Mouse (Mus musculus): ENCODE measurements at regions not wholly inside any gene's neighbourhood (a gene's known extent, or its start where the extent isn't known, plus 50 kb on each side); places are given as distances from the start of the nearest gene placed in this dataset.
A peak's percentile ranks its signal among the peaks of the same experiment; 100 is the strongest.
"Not testable (repeated sequence)": the region's sequence is repeated elsewhere in the genome, so short reads cannot be mapped to it uniquely, and the experiment has no call there.

DNA sequence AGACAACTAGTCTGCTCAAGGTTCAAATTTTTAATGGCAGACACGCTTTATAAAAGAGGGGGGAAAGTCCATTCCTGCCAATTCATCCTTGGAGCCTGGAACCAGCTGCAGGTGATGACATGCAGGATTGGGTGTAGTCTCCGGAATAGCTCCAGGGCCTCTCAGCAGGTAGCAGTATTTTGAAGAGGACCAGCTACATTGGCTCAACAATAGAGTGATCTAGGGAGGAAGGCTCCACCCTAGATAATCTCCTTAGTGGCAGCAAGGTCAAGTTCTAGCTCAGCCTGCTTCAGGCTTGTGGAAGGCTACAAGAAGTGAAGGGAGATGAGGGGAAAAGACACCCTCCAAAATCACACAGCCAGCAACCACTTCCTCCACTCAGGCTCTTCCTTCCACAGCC is 1405.1 kb downstream of the 4930444P10Rik start:
- not testable (repeated sequence) for DNase-seq (ENCODE audit: low spot score)

GRCm38 (mm10) chr1:14686172-14686571 is 1407.0 kb downstream of the 4930444P10Rik start:
- no peak for DNase-seq (ENCODE audit: low spot score)

DNA sequence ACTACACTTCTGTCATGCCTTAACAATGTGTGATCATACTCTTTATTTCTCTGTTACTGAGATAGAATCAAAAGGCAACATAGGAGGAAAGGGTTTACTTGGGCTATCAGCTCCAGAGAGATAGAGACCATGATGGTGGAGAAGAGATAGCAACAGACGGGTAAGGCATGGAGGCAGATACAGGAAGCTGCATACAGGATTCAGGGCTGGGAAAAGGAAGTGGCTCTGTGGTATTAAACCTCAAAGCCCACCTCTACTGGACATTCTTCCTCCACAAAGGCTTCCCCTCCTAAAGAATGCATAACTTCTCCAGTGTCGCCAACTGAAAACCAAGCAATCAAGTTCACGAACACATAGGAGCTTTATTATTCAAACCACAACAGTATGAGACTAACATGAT is 1412.7 kb downstream of the 4930444P10Rik start:
- DNase-seq (ENCODE audit: low spot score) = no peak

DNA sequence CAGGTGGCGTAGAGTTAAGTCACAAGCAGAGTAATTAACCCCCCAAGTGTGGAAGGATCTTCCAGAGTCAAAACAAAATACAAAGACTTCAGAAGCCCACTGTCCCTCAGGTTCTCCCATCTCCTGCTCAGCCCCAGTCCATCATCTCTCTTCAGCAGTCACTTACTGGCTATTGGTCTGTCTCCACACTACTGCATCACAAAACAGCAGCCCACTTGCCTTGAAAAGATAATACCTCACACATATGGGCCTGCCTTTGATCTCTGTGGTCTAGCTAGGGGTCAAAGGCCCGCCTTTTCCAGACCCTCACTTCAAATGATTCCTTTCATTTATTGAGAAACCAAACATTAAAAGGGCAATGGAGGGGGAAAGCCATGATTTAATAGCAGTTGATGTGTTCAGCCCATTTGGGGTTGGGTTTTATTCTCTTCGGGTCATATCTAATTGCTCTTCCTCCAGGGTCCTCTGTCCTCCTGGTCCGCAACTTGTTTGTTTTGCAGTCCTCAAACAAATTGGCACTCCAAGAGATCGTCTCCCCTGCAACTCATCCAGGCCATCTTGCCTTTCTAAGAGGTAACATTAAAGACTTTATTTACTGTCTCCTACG is 1420.6 kb downstream of the 4930444P10Rik start:
- no peak for DNase-seq (ENCODE audit: low spot score)

- DNase-seq (ENCODE audit: low spot score) = no peak
These were observed 1430.3 kb downstream of the 4930444P10Rik start for GRCm38 (mm10) chr1:14662706-14663312.

- no peak for DNase-seq (ENCODE audit: low spot score)
These were observed 1431.3 kb downstream of the 4930444P10Rik start for GRCm38 (mm10) chr1:14661854-14662253.

DNA sequence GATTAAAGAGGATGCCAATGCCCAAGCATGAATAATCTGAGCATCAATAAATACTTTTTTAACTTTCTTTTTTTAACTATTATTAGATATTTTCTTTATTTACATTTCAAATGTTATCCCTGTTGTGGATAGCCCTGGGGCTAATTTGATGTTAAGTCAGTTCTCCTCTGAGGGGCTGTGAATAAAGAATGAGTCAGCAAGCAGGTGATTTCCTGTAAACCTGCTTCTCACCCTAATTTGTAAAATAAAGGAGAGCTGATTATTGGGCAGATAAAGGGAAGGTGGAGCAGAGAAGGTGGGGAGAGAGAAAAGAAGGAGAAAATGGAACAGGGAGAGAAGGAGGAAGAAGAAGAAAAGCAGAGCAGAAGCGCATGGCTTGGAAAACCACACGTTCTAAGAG is 1442.8 kb downstream of the 4930444P10Rik start:
- DNase-seq (ENCODE audit: low spot score) = no peak

DNA sequence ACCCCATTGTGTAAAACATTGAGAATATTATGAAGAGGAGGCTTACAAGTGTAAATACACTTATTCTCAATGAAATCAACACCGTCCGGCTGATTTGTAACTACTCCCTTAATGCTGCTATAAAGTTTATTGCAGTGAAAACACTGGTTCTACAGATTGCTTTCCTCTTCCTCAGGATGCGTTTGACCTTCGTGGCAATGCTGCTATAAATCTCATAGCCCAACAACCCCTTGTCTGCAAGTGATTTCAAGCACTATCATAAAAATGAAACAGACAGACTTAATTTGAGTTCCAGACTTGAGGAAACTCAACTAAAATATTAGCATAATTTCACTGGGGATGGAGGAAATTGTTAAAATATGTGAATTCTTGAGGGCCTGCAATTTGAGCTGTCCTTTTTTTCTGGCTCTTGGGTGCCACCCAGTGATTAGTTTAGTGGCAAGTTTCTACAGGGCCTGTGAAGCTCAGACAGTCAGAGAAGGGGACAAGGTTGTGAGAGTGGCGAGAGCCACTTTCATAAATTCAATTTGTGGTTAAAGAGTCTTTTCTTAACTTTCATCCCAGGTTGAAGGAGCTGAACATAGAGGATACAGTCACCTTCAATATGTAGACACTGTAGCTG is 1457.4 kb downstream of the 4930444P10Rik start:
- peak; percentile 48 for DNase-seq (ENCODE audit: low spot score)

GRCm38 (mm10) chr1:14631994-14632393 is 1461.1 kb downstream of the 4930444P10Rik start:
- DNase-seq (ENCODE audit: low spot score) = no peak

DNA sequence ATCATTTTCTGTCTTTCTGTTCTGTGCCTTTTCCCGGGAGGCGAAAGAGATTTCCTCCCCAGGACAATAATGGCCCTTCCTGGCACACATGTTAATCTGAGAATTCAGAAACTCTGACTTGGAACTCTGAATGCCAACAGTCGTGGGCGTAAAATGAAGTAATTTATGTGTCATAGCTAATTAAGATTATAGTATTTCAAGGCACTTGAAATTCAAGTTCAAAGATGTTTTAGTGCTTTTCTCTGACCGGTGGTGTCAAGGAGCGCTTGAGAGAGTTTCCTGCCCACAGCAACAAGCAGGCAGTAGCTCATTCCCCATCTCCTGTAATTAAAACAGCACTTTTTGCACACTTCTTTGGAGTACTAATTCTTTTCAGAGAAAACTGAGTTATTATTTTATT is 1465.9 kb downstream of the 4930444P10Rik start:
- peak; percentile 53 for DNase-seq (ENCODE audit: low spot score)

- no peak for DNase-seq (ENCODE audit: low spot score)
These were observed 1466.4 kb downstream of the 4930444P10Rik start for GRCm38 (mm10) chr1:14626685-14627084.

DNA sequence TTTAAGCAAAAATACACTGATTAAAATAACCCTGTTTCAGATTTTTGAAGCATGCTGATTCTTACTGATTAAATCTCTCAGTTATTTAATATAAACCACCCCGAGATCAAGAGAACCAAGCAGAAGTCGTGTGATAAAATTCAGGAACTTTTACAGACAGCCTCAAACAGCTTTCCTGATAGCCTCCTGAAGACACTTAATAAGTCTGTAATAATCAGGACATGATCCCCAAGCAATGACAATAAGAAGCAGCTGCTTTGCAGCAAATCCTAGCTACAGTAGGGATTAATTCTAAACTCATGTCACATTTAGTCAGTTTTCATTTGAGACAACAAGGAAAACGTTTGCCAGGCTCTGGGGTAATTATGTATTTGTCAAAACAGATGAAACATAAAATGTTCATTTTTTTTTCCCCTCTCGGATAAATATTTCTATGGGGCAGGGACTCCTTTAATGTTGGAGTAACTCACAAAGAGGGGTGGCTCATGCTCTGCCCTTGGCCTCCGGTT is 1472.1 kb downstream of the 4930444P10Rik start:
- DNase-seq (ENCODE audit: low spot score) = no peak

- no peak for DNase-seq (ENCODE audit: low spot score)
These were observed 1479.8 kb downstream of the 4930444P10Rik start for GRCm38 (mm10) chr1:14613232-14613894.

DNA sequence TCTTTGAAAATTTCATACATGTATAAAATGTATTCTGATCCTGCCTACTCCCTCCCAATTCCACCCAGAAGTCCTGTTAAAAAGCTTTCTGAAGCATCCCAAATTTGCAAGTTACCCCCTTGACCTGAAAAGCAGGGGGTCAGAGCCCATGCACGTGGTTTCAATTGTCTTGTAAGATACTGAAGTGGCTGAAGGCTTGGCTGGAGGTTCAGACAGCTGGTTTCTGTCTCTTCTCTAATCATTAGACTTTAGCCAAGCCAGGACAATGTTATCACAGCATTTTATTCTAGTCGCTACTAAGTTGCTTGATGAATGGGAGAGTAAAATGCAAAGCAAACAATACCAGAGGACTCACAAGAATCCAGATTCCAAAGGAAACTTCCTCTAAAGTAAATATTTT is 1484.1 kb downstream of the 4930444P10Rik start:
- no peak for DNase-seq (ENCODE audit: low spot score)

DNA sequence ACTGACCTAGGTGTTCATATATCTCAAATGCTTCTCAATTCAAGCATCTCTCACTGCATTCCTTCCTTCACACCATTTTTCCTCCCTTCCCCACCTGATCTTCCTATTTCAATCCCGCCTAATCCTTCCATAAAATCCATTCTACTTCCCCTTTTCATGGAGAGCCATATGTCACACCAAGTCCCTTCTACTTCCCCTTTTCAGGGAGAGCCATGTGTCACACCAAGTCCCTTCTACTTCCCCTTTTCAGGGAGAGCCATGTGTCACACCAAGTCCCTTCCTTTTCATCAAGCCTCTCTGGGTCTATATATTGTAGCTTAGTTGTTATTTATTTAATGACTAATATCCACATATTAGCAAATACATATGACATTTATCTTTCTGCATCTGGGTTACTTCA is 1497.2 kb downstream of the 4930444P10Rik start:
- no peak for DNase-seq (ENCODE audit: low spot score)

DNA sequence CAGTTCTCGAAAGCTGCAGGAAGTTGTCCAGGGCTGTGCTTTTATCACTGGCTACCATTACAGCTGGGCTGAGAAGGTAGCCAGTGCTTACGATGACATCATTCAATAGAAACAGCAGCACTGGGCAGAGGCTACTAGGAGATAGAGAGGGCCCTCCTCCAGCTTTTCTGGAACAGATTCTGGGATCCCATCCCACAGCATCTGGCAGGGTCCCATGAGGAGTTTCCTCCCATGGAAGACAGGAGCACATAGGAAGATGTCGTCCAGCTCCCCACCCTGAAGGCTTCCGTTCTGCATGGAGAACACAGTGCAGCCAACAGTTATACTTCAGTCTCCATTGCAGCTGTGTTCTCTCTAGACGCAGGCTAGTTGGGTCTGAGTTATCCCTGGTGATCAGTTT is 1503.2 kb downstream of the 4930444P10Rik start:
- no peak for DNase-seq (ENCODE audit: low spot score)

GRCm38 (mm10) chr1:14579376-14579775 is 1513.7 kb downstream of the 4930444P10Rik start:
- no peak for DNase-seq (ENCODE audit: low spot score)

DNA sequence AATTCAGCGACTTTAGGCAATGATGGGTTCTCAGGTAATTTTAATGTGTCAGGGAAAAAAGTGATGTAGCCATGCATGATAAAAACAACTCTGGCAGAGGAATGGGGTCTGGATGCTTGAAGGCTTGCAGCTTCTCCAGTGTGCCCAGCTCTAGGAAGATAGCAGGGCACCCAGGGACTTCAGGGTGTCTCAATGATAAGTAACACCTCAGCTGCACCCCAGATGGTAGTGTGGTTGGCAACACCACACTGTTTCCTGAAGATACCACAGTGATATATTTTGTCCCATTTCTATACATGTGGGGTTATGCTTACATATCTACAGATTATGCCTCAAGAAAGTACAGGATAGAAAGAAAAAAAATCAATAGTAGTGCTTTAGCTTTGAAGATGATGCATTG is 1516.9 kb downstream of the 4930444P10Rik start:
- DNase-seq (ENCODE audit: low spot score) = no peak

DNA sequence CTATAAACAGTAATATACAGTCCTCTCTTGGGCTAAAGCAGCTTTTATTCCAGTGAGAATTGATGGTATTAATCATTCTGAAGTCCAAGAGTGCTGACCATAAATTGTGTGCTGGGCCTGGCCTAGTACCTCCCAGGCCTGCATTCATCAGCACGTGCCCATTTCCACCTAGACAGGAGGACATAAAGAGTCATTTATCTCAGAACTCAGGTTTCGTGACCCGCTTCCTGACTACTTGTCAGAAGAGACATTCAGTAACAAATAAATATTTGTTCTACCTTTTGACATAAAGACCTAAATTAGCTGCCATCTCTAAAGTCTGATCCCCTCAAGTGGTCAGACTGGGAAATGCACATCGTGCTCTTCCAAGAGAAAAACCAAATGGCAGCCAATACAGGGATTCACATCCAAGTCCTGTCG is 1522.6 kb downstream of the 4930444P10Rik start:
- DNase-seq (ENCODE audit: low spot score) = peak; percentile 68

- DNase-seq (ENCODE audit: low spot score) = peak; percentile 41
These were observed 1523.0 kb downstream of the 4930444P10Rik start for GRCm38 (mm10) chr1:14570113-14570512.

- no peak for DNase-seq (ENCODE audit: low spot score)
These were observed 1526.1 kb downstream of the 4930444P10Rik start for GRCm38 (mm10) chr1:14567006-14567405.

DNA sequence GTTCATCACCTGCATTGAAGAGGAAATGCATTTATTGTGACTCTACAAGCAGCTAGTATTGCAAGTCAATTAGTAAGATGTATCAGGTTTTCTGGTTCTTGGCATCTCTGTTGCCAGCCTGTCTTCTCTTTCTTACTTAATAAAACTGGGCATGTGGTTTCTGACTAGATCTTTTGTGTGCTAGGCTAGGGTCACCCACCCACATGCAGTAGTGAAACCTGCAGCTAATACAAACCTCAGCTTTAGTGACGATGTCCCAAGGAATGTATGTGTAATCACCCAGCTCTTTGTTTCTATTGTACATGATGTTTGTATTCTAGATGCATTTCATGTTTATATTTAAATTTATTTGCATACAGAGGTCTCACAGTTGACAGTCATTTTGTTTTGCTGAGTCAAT is 1526.7 kb downstream of the 4930444P10Rik start:
- no peak for DNase-seq (ENCODE audit: low spot score)

All from MN1 (cell line).